Mouse (Mus musculus) spleen, adult 2 months (tissue): ENCODE measurements around the gene Tle2. TPM values are rescaled to one million over a fixed set of nuclear protein-coding genes. Genes with fewer than 3 reads are reported as not detected.
A peak's percentile ranks its signal among the peaks of the same experiment; 100 is the strongest.

Experiments
- DNase-seq, 2 experiments: peaks; one replicate each; pipeline versions ENCODE4 v3.0.0 to v3.0.0-alpha.2; 2012 to 2021; ENCODE audit warnings: low spot score in 2 of 2, low read depth in 1 of 2
- H3K27ac ChIP-seq: fragments of 200-500 bp; 2 replicates; pipeline ENCODE4 v1.5.1; 2012; ENCODE audit warnings: low read length, inconsistent platforms; ENCODE audit not compliant: insufficient read depth
- H3K27me3 ChIP-seq: fragments of 200-500 bp; 2 replicates; pipeline ENCODE4 v1.6.1; 2012; ENCODE audit warnings: mild to moderate bottlenecking, moderate library complexity, low read length, inconsistent platforms; ENCODE audit not compliant: control insufficient read depth, insufficient read depth
- H3K36me3 ChIP-seq: fragments of 200-500 bp; 2 replicates; pipeline ENCODE4 v1.6.1; 2012; ENCODE audit warnings: mild to moderate bottlenecking, low read length, inconsistent platforms; ENCODE audit not compliant: control insufficient read depth, insufficient read depth
- H3K4me1 ChIP-seq: fragments of 200-500 bp; 2 replicates; pipeline ENCODE4 v1.6.1; 2011; ENCODE audit warnings: inconsistent platforms; ENCODE audit not compliant: control insufficient read depth, insufficient read depth, insufficient read length
- H3K4me3 ChIP-seq: fragments of 200-500 bp; 2 replicates; pipeline ENCODE4 v1.5.1; 2011; ENCODE audit warnings: mild to moderate bottlenecking, inconsistent platforms; ENCODE audit not compliant: insufficient read depth, insufficient read length; ENCODE audit errors: extremely low read depth
- CTCF ChIP-seq: fragments of 200-500 bp; IDR thresholded peaks from 2 replicates; pipeline ENCODE4 v1.5.1; 2011; ENCODE audit warnings: mild to moderate bottlenecking, inconsistent platforms; ENCODE audit not compliant: insufficient read depth, insufficient read length, insufficient replicate concordance; ENCODE audit errors: extremely low read depth
- POLR2A ChIP-seq: fragments of 200-500 bp; IDR thresholded peaks from 2 replicates; pipeline ENCODE4 v1.6.1; 2011; ENCODE audit warnings: low read depth, low read length, inconsistent platforms
- WGBS: fragments of 180-500 bp; shearing (Covaris S2); methylation state at CpG from one replicate; pipeline ENCODE4 v1.1.7; 2018; 5-methylcytosine and 5-hydroxymethylcytosine counted together
- polyA plus RNA-seq: library from polyadenylated mRNA; depleted of rRNA; stranded (reverse); fragments of >200 nt; gene quantifications from 2 replicates; pipeline ENCODE4 v1.2.3, GENCODE M21; 2012

The Tle2 gene
- polyA plus RNA-seq, 1 experiment: 49.9 TPM

DNA sequence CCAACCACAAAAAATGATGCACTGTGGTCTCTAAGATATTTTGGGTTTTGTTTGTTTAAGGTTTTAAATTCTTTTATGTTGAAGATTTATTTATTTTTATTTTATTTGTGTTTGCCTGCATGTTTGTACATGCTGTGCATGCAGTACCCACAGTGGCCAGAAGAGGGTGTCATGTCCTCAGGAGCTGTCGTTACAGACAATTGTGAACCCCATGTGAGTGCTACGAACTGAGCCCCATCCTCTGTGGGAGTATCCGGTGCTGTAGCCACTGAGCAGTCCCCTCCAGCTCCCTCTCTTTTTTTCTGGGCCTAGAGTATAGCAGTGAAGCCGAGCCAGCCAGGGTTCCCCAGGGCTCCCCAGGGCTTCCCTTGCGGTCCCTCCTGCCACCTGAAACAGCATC is 21.1 kb upstream of the Tle2 start:
- Histone ChIP-seq H3K4me1 (peaks cover 8% of the 10 kb centered on the region; the same call in 1 of the 2 replicates), H3K36me3 (no peaks in the 10 kb centered on the region), H3K27ac (no peak overlapping the region), H3K27me3 (no peaks in the 10 kb centered on the region), H3K4me3 (no peak overlapping the region)
- no peak for DNase-seq
- 60% methylated on average over 5 of the region's 5 CpGs for WGBS
- TF ChIP-seq CTCF: peak; percentile 37; the same call in 1 of the 2 replicates
- no peak for TF ChIP-seq POLR2A

DNA sequence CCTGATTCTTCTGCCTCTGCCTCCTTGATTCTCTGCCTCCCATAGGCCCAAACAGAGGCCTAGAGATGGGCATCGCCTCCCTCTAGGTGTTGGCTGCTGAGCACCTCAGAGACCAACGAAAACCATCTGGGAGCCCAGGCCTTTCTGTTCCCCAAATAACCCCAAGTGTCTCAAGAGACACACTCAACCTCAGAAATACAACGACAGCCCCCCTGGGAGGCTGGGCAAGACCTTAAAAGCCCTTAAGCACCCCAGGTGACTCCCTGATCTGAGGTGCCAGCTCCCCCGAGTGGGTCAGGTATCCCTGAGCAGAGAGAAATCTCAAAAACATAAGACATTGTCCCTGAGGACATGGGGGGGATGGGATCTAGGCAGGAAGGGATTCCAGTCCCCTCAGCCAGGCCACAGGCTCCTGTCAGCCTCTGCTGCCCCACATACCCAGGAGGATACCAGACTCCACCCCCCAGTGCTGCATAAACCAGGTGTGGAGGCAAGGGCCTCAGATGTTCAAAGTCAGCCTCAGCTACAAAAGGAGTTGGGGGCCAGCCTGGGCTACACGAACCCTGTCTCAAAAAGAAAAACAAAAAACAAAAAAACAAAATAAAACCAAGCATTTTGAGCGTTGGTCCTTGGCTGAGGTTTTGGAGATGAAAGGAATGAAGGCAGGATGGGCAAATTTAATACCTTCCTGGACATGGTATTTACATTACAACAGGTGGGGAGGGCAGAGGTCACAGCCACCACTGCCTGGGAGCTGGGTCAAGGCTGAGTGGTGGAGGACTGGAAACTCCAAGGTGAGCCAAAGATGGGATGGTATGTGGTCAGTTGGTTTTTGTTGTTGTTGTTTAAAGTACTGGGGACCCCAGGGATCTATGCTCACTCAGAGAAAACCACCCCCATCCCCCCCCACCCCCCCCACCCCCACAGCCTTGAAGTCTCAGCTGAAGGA is 20.3 kb upstream of the Tle2 start:
- no peak overlapping the region for H3K4me3 ChIP-seq
- no peak for DNase-seq
- no peak for TF ChIP-seq POLR2A
- TF ChIP-seq CTCF: no peak
- H3K4me1 ChIP-seq: peaks cover 8% of the 10 kb centered on the region; the same call in 1 of the 2 replicates
- H3K36me3 ChIP-seq: no peaks in the 10 kb centered on the region
- 46% methylated on average over 6 of the region's 6 CpGs for WGBS
- peak overlapping the region; percentile 24; the same call in 1 of the 2 replicates for H3K27ac ChIP-seq
- no peaks in the 10 kb centered on the region for H3K27me3 ChIP-seq

DNA sequence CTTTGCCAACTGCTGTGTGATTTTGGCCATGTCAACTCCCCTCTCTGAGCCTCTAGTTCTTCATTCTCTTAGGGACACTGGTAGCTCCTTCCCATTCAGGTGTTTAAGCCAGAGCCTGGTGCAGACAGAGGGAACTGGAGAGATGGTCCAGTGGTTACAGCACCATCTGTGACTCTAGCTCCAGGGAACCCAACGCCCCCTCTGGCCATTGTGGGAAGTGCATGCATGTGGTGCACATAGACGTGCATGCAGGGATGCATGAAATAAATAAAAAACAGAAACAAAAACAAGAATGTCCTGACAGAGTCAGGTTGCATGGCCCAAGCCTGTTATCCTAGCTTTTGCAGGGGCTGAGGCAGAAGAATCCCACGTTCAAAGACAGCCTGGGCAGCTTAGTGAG is 18.1 kb upstream of the Tle2 start:
- no peaks in the 10 kb centered on the region for H3K27me3 ChIP-seq
- H3K36me3 ChIP-seq: peaks cover 1% of the 10 kb centered on the region; the same call in 1 of the 2 replicates
- 83% methylated on average over 3 of the region's 3 CpGs for WGBS
- H3K4me3 ChIP-seq: no peak overlapping the region
- DNase-seq: no peak
- H3K4me1 ChIP-seq: peaks cover 9% of the 10 kb centered on the region; the same call in 1 of the 2 replicates
- no peak overlapping the region for H3K27ac ChIP-seq
- no peak for TF ChIP-seq CTCF
- TF ChIP-seq POLR2A: no peak

DNA sequence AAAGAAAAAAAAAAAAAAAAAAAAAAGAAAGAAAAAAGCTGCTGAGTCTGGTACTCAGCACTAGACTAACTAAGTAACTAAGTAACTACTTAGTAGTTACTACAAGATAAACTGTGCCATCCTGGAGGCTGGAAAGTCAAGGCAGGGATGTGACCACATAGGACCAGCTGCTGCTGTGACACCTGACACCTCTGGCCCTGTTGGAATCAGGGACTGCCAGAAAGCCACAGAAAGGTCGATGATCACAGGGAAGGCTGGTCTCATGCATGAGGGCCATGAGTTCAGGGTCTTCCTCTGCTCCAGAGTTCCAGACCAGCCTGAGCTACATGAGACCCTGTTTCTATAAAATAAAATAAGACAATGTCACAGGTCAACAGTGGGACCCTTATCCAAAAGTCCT is 16.9 kb upstream of the Tle2 start:
- Histone ChIP-seq H3K27me3 (no peaks in the 10 kb centered on the region), H3K36me3 (peaks cover 9% of the 10 kb centered on the region), H3K27ac (no peak overlapping the region), H3K4me1 (peaks cover 12% of the 10 kb centered on the region; the same call in 1 of the 2 replicates), H3K4me3 (no peak overlapping the region)
- 61% methylated on average over 1 of the region's 1 CpGs for WGBS
- no peak for TF ChIP-seq POLR2A
- TF ChIP-seq CTCF: no peak
- no peak for DNase-seq

DNA sequence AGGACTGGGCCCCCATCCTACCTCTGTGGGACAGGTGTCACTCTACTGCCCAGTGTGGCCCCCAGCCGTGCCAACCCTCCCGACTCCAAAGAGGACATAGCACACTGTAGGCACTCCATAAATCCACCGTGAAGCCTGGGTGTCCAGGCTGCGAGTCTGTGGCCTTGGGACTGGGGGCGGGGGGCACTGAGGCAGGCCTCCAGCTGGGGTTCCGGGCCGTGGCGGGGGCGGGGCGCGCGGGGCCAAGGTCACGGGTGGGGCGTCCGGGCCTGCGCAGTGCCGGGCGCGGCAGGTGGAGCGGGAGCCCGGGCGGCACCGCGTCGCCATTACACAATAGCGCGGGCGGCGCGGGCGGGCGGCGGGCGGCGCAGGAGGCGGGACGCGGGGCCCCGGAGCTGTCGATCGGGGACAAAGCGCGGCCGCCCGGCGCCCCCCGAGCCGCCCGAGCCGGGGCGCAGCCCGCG is 15.2 kb upstream of the Tle2 start, which contains the start of gene Aes:
TSS of gene Aes (plus strand) at position 326 of the 464 bp plus-strand sequence.
- Histone ChIP-seq H3K27me3 (no peaks in the 10 kb centered on the region), H3K27ac (peak within 1 kb of the TSS; percentile 98), H3K4me3 (peak within 1 kb of the TSS; percentile 97), H3K36me3 (peaks cover 15% of the 10 kb centered on the region), H3K4me1 (peaks cover 16% of the 10 kb centered on the region; the same call in 1 of the 2 replicates)
- DNase-seq: peak in 1 of 2 experiments; percentile 83
- no peak for TF ChIP-seq CTCF
- TF ChIP-seq POLR2A: no peak
- WGBS: 3% methylated on average over 15 of the region's 53 CpGs

DNA sequence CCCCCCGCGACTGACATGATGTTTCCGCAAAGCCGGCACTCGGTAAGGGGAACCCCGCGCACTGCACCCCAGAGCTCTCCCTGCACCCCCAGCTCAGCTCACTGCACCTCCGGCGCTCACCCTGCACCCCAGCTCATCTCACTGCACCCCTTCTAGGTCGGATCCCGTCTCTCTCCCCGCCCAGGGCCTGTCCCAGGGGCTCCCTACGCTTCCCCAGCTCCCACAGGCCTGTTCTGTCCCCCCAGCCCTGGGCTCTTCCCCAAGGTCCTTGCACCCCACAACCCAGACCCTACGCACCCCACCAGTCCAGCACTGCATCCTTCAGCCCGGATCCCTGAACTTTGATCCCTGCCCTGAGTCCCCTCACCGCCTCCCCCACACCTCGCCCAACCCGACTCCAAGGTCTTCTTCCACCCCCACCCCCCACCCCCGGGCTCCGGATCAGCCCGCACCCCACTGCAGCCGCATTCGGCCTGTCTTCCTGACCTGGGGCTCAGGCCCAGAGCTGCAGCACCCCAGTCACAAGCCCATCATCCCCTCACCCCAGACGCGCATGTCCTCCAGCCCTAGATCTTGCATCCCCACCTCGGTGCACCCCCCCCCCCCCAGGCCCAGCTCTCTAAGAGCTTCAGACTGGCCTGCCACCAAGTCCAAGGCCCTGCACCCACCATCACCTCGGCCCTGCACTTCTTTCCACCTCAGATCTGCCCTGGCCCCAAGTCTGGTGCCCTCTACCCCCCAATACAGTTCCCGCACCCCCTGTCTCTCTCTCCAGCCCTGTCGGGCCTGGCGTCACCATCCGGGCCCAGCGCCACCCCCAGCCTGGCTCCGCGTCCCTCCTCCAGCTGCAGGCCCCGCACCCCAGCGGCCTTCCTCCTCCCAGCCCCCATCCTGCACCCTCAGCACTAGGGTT is 14.5 kb upstream of the Tle2 start:
- Histone ChIP-seq H3K4me1 (peaks cover 16% of the 10 kb centered on the region; the same call in 1 of the 2 replicates), H3K27ac (peak overlapping the region; percentile 98), H3K36me3 (peaks cover 19% of the 10 kb centered on the region), H3K27me3 (no peaks in the 10 kb centered on the region), H3K4me3 (peak overlapping the region; percentile 97)
- DNase-seq: peak in 1 of 2 experiments; percentile 64
- 2% methylated on average over 32 of the region's 36 CpGs for WGBS
- no peak; the same call in 1 of the 2 replicates for TF ChIP-seq POLR2A
- no peak for TF ChIP-seq CTCF
